Mouse (Mus musculus) common myeloid progenitor, adult 5-6 weeks (primary cell): ENCODE measurements at regions not wholly inside any gene's neighbourhood (a gene's known extent, or its start where the extent isn't known, plus 50 kb on each side); places are given as distances from the start of the nearest gene placed in this dataset.

Experiments used
- ATAC-seq: replicated peaks from 2 replicates; pipeline ENCODE4 v1.8.0; 2016; ENCODE audit warnings: low read depth, mild to moderate bottlenecking, moderate TSS enrichment, inconsistent platforms; ENCODE audit not compliant: poor library complexity, severe bottlenecking

GRCm38 (mm10) chr9:89532435-89532834, 90.5 kb downstream of the Minar1 start:
- ATAC-seq, result no peak

GRCm38 (mm10) chr9:89524137-89524536, 98.8 kb downstream of the Minar1 start:
- ATAC-seq, result no peak

GRCm38 (mm10) chr9:89523705-89524104, 99.2 kb downstream of the Minar1 start:
- ATAC-seq, result no peak

- ATAC-seq, result no peak
Measured at GRCm38 (mm10) chr9:89508407-89509101, 114.4 kb downstream of the Minar1 start.

- ATAC-seq, result no peak
Measured at GRCm38 (mm10) chr9:89502083-89502482, 120.8 kb downstream of the Minar1 start.

- no peak for ATAC-seq
Measured at GRCm38 (mm10) chr9:89497399-89497749, 125.6 kb downstream of the Minar1 start.

GRCm38 (mm10) chr9:89496729-89497398, 126.1 kb downstream of the Minar1 start:
- ATAC-seq, result no peak

- no peak for ATAC-seq
Measured at GRCm38 (mm10) chr9:89487601-89488000, 135.3 kb downstream of the Minar1 start.

- no peak for ATAC-seq
Measured at GRCm38 (mm10) chr9:89479406-89479805, 143.5 kb downstream of the Minar1 start.

- ATAC-seq, result peak; percentile 87
Measured at GRCm38 (mm10) chr9:89461190-89461589, 161.7 kb downstream of the Minar1 start.

- ATAC-seq, result no peak
Measured at GRCm38 (mm10) chr9:89456666-89457065, 166.3 kb downstream of the Minar1 start.

- ATAC-seq, result no peak
Measured at GRCm38 (mm10) chr9:89449656-89450055, 173.3 kb downstream of the Minar1 start.
